45 mouse cellular contexts compared by ENCODE assay signal in genomic region chr5:65482996-65483395, GRCm38 (mm10). TPM values are rescaled to one million over a fixed set of nuclear protein-coding genes. Genes with fewer than 3 reads are reported as not detected.
"Had no signal": no experiment of that assay in that cellular context is flagged by ENCODE, and none has a peak within 500 bp of the region (broad histone marks: within the 10 kb centered on the region; RNA-seq: fewer than 3 reads in every experiment).

No protein-coding gene starts in this region.

- H3K4me1 ChIP-seq: limb, embryonic 12.5 days; limb, embryonic 15.5 days; midbrain, embryonic 10.5 days; midbrain, embryonic 12.5 days; midbrain, embryonic 15.5 days; neural tube, embryonic 12.5 days had no signal

- H3K36me3 ChIP-seq: limb, embryonic 10.5 days; liver, embryonic 12.5 days; liver, embryonic 13.5 days; liver, embryonic 15.5 days; lung, embryonic 15.5 days; midbrain, embryonic 10.5 days; midbrain, embryonic 12.5 days; midbrain, embryonic 15.5 days; neural tube, embryonic 12.5 days had no signal

- ATAC-seq: liver, embryonic 12.5 days; liver, postnatal 0 days; lung, postnatal 0 days; midbrain, embryonic 13.5 days; midbrain, embryonic 15.5 days; midbrain, embryonic 16.5 days had no signal

- DNase-seq: left cerebral cortex, postnatal 4 days; liver; liver, embryonic 13.5 days; liver, postnatal 0 days; lung, adult 18-20 months; lung, adult 2 months; lung, embryonic 14.5 days; lung, postnatal 10 days; lung, postnatal 14 days; lung, postnatal 36 days; lung, postnatal 4 days; midbrain, embryonic 14.5 days had no signal

- H3K9me3 ChIP-seq: limb, embryonic 10.5 days; limb, embryonic 12.5 days; limb, embryonic 13.5 days; limb, embryonic 15.5 days; liver, embryonic 12.5 days; liver, embryonic 13.5 days; liver, embryonic 15.5 days; lung, embryonic 15.5 days; midbrain, embryonic 10.5 days; midbrain, embryonic 12.5 days; midbrain, embryonic 13.5 days; midbrain, embryonic 15.5 days; neural tube, embryonic 12.5 days had no signal

- H3K27me3 ChIP-seq: limb, embryonic 12.5 days; limb, embryonic 13.5 days; limb, embryonic 15.5 days; liver, embryonic 12.5 days; liver, embryonic 13.5 days; liver, embryonic 15.5 days; lung, embryonic 15.5 days; midbrain, embryonic 12.5 days; midbrain, embryonic 13.5 days; midbrain, embryonic 15.5 days; neural tube, embryonic 12.5 days had no signal

- H3K4me3 ChIP-seq: left cerebral cortex, adult 2 months; limb, embryonic 10.5 days; limb, embryonic 12.5 days; limb, embryonic 13.5 days; limb, embryonic 15.5 days; liver, embryonic 12.5 days; liver, embryonic 13.5 days; liver, embryonic 15.5 days; lung, embryonic 15.5 days; midbrain, embryonic 10.5 days; midbrain, embryonic 12.5 days; midbrain, embryonic 13.5 days; midbrain, embryonic 15.5 days; myocyte; neural tube, embryonic 12.5 days had no signal

RNA-seq across cellular contexts. Expression of gene Gm43552, which starts 9.6 kb away (rescaled TPM):
- total RNA-seq: left cerebral cortex, adult 2 months; left cerebral cortex, postnatal 10 days; left cerebral cortex, postnatal 25 days; left cerebral cortex, postnatal 36 days; left cerebral cortex, postnatal 4 days; liver, adult 2 months; megakaryocyte progenitor cell, adult 5-6 weeks; megakaryocyte-erythroid progenitor cell, adult 5-6 weeks; midbrain, postnatal 0 days; monocyte, adult 5-6 weeks had no signal
- polyA plus RNA-seq: limb, embryonic 10.5 days; limb, embryonic 11.5 days; limb, embryonic 12.5 days; limb, embryonic 13.5 days; limb, embryonic 14.5 days; limb, embryonic 15.5 days; liver, embryonic 11.5 days; liver, embryonic 12.5 days; liver, embryonic 14.5 days; liver, embryonic 15.5 days; liver, embryonic 16.5 days; liver, postnatal 0 days; lung, adult 2 months; lung, embryonic 14.5 days; lung, embryonic 15.5 days; lung, embryonic 16.5 days; lung, postnatal 0 days; macrophage; midbrain, embryonic 10.5 days; midbrain, embryonic 11.5 days; midbrain, embryonic 12.5 days; midbrain, embryonic 13.5 days; midbrain, embryonic 16.5 days; midbrain, postnatal 0 days; myocyte; neural tube, embryonic 11.5 days; neural tube, embryonic 12.5 days had no signal
